Mouse (Mus musculus) left cerebral cortex, adult 6 months (tissue): ENCODE measurements around the gene Zc3h7b. TPM values are rescaled to one million over a fixed set of nuclear protein-coding genes. Genes with fewer than 3 reads are reported as not detected.

Experiments
- long read RNA-seq, 2 experiments: library from polyadenylated mRNA; unstranded; transcript quantifications; one replicate each; pipeline ENCODE4 v2.0.0; 2019 to 2020
- polyA plus RNA-seq: library from polyadenylated mRNA; unstranded; fragments of <200 nt; fragmentation: Nextera tagmentation; gene quantifications from 2 replicates; pipeline ENCODE4 v1.2.3, GENCODE M21; 2021

The Zc3h7b gene
- polyA plus RNA-seq, result 63.8 and 79.5 TPM in 2 replicates
- long read RNA-seq, experiment 1, full-length matches to known transcripts, result 2 of 18 reads
- long read RNA-seq, experiment 1, partial matches to known transcripts, result 4 of 18 reads
- long read RNA-seq, experiment 1, other reads (novel, unspliced or antisense), result 12 of 18 reads
- long read RNA-seq, experiment 2, partial matches to known transcripts, result 2 of 6 reads
- long read RNA-seq, experiment 2, other reads (novel, unspliced or antisense), result 4 of 6 reads

DNA sequence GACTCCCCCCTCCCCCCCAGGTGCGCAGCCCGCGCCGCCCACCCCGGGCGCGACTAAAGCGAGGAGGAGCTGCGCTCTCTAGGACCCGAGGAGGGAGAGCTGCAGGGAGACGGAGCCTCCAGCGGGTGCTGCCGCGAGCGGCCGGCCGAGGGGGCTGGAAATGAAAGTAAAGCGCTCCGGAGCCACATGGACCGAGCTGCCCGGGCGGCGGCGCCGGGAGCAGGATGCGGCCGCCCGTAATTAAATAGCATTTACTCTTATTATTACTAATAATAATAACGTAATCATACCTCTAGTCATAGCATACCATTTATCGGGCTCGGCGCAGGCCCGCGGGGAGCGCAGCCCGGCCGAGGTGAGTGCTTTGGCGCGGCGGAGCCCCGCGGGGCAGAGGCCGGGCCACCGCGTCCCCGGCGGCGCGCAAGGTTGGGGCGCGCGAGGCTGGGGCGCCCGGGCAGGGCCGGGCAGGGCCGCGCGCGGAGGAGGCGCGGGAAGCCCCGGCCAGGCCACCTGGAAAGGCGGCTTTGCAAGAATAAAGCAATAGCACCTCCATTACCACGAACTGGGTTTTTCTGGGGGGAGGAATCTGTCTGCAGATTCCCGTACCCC lies at the start of gene Zc3h7b, which contains the start of gene Rangap1:
Gene Zc3h7b, plus strand, starts transcription at position 66 of the 609 bp plus-strand sequence.
Gene Rangap1, minus strand, starts transcription at position 539 of the 609 bp plus-strand sequence.

DNA sequence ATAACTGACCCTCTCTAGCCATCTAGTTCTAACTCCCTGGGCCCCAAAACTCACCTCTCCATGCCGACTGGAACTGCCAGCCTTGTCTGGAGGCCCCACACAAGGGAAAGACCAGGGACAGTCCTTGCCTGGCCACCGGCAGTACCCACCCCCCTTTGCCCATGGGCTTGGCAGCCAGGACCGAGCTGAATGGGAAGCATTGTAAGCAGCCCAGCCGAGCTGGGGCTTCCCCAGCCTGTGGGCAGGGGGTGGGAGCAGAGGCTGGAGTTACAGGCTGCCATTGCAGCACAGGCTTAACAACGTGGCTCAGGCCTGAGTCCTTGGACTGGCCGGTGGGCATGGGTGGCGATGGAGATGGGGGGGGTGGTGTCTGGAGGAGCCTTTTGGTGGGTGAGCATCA lies 47.7 kb upstream of the Zc3h7b start, which contains the start of gene Chadl:
Gene Chadl, minus strand, starts transcription at position 113 of the 400 bp plus-strand sequence.

DNA sequence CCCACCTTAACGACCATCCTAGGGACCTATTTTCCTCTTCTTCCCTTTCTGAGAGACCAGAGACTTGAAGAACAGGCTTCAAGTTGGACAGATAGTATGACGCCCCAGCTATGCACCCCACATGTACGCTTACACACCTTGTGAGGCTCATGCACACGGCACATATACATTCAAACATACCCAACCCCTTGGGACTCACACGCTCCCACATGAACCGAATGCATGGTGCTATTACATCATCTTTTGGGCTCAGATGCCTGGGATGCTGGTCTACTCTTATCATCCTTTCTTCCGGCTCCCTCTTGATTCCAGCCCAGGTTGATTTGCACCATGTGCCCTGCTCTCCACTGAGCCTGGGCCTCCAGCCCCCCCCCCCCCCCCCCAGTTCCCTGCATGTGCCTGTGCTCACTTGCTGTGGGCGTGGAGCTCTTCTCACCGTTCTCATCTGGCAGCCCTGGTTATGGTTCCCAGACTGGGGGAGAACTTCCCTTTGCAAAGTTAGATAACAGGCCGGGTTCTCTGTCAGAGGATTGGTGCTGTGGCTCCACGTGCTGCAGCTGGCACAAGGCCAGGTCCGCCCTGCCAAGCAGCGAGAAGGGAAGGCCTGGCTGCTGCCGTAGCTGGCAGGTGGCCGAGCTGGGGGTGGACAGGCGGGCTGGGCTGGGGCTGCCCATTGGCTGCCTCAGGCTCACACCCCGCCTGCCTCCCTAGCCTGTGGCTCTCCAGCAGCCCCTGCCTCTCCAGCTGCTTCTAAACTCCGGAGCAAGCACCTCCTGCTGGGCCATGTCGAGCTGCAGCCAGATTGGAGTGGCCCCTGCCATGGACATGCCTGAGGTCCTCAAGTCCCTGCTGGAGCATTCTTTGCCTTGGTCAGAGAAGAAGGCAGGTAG lies 57.4 kb downstream of the Zc3h7b start, which contains the start of gene Tef:
Gene Tef, plus strand, starts transcription at position 421 of the 890 bp plus-strand sequence.

Other genes with a start within 250 kb of the Zc3h7b start
- 5.9 and 9.0 TPM in 2 replicates for gene Ep300, start 159.7 kb upstream of the Zc3h7b start, polyA plus RNA-seq
- 17.6 and 22.8 TPM in 2 replicates for gene L3mbtl2, start 81.2 kb upstream of the Zc3h7b start, polyA plus RNA-seq
- gene Chadl, start 47.8 kb upstream of the Zc3h7b start, polyA plus RNA-seq, result 18.5 and 32.8 TPM in 2 replicates
- 92.9 and 124 TPM in 2 replicates for gene Rangap1, start 473 bp downstream of the Zc3h7b start, polyA plus RNA-seq
- 35.3 and 105 TPM in 2 replicates for gene Tef, start 57.4 kb downstream of the Zc3h7b start, polyA plus RNA-seq
- gene Tob2, start 113.7 kb downstream of the Zc3h7b start, polyA plus RNA-seq, result 8.2 and 9.3 TPM in 2 replicates
- 63.8 and 65.3 TPM in 2 replicates for gene Phf5a, start 126.9 kb downstream of the Zc3h7b start, polyA plus RNA-seq
- gene Aco2, start 127.3 kb downstream of the Zc3h7b start, polyA plus RNA-seq, result 270 and 354 TPM in 2 replicates
- gene Polr3h, start 181.2 kb downstream of the Zc3h7b start, polyA plus RNA-seq, result 185 and 213 TPM in 2 replicates
- gene Csdc2, start 191.7 kb downstream of the Zc3h7b start, polyA plus RNA-seq, result 51.2 and 99.5 TPM in 2 replicates
- 488 and 565 TPM in 2 replicates for gene Pmm1, start 215.9 kb downstream of the Zc3h7b start, polyA plus RNA-seq
- not detected in 2 replicates for gene 1700029P11Rik, start 235.5 kb downstream of the Zc3h7b start, polyA plus RNA-seq
- 13.0 and 15.6 TPM in 2 replicates for gene Xrcc6, start 242.8 kb downstream of the Zc3h7b start, polyA plus RNA-seq